Mouse (Mus musculus): ENCODE data around the gene Kctd12. TPM values are rescaled to one million over a fixed set of nuclear protein-coding genes. Genes with fewer than 3 reads are reported as not detected.

Gene Kctd12
- 10.8 and 12.7 TPM in 2 replicates for polyA plus RNA-seq (2014; fragmentation: Nextera tagmentation; extraction: Ambion mirVana)

- Histone ChIP-seq H3K4me3 (ENCODE audit: low read depth, low read length) (peak within 1 kb of the TSS; percentile 66), H3K4me2 (ENCODE audit: low read length) (peak within 1 kb of the TSS; percentile 98), H3K27ac (ENCODE audit: low read depth, low read length) (peak within 1 kb of the TSS; percentile 48; the same call in 1 of the 2 replicates), H3K36me3 (ENCODE audit: control insufficient read depth, insufficient read depth, low read length) (no peaks in the 10 kb centered on the region), H3K27me3 (replicated peaks; ENCODE audit: control insufficient read depth, insufficient read depth, low read length) (peaks cover 2% of the 10 kb centered on the region; the same call in 1 of the 2 replicates), H3K9ac (ENCODE audit: low read length) (peak within 1 kb of the TSS; percentile 74), H3K4me1 (ENCODE audit: control insufficient read depth, insufficient read depth, low read length) (peaks cover 3% of the 10 kb centered on the region), H3K9me3 (replicated peaks; ENCODE audit: control insufficient read depth, low read length) (no peaks in the 10 kb centered on the region)
- DNase-seq (ENCODE audit: low spot score) = peak; percentile 82
- peak; percentile 91 for ATAC-seq
- WGBS = 3% methylated on average over 56 of the region's 66 CpGs
These were observed at the start of gene Kctd12 for GRCm38 (mm10) chr14:102982627-102983540. Kctd12 (minus strand) TSS chr14:102982637.

GRCm38 (mm10) chr14:103029203-103029602 lies 46.8 kb upstream of the Kctd12 start:
- Histone ChIP-seq H3K9me3 (replicated peaks; ENCODE audit: control insufficient read depth, low read length) (no peaks in the 10 kb centered on the region), H3K4me2 (ENCODE audit: low read length) (no peak overlapping the region), H3K4me1 (ENCODE audit: control insufficient read depth, insufficient read depth, low read length) (no peaks in the 10 kb centered on the region), H3K27ac (ENCODE audit: low read depth, low read length) (no peak overlapping the region), H3K9ac (ENCODE audit: low read length) (no peak overlapping the region), H3K27me3 (replicated peaks; ENCODE audit: control insufficient read depth, insufficient read depth, low read length) (no peaks in the 10 kb centered on the region), H3K36me3 (ENCODE audit: control insufficient read depth, insufficient read depth, low read length) (no peaks in the 10 kb centered on the region), H3K4me3 (ENCODE audit: low read depth, low read length) (no peak overlapping the region)
- no peak for ATAC-seq
- no peak for DNase-seq (ENCODE audit: low spot score)
- 85% methylated on average over 2 of the region's 2 CpGs for WGBS

- no peak overlapping the region for H3K27ac ChIP-seq (ENCODE audit: low read depth, low read length)
- no peaks in the 10 kb centered on the region for H3K36me3 ChIP-seq (ENCODE audit: control insufficient read depth, insufficient read depth, low read length)
- no peak overlapping the region for H3K9ac ChIP-seq (ENCODE audit: low read length)
- no peaks in the 10 kb centered on the region for H3K4me1 ChIP-seq (ENCODE audit: control insufficient read depth, insufficient read depth, low read length)
- peak; percentile 41 for DNase-seq (ENCODE audit: low spot score)
- no peaks in the 10 kb centered on the region for H3K27me3 ChIP-seq (replicated peaks; ENCODE audit: control insufficient read depth, insufficient read depth, low read length)
- no peak overlapping the region for H3K4me3 ChIP-seq (ENCODE audit: low read depth, low read length)
- no peaks in the 10 kb centered on the region for H3K9me3 ChIP-seq (replicated peaks; ENCODE audit: control insufficient read depth, low read length)
- 24% methylated on average over 2 of the region's 2 CpGs for WGBS
- no peak overlapping the region for H3K4me2 ChIP-seq (ENCODE audit: low read length)
- ATAC-seq = no peak
These were observed 37.6 kb upstream of the Kctd12 start for GRCm38 (mm10) chr14:103020046-103020445.

GRCm38 (mm10) chr14:103017009-103017408 lies 34.6 kb upstream of the Kctd12 start:
- 78% methylated on average over 5 of the region's 5 CpGs for WGBS
- no peak for ATAC-seq
- no peak overlapping the region for H3K4me3 ChIP-seq (ENCODE audit: low read depth, low read length)
- H3K4me2 ChIP-seq (ENCODE audit: low read length) = no peak overlapping the region
- H3K4me1 ChIP-seq (ENCODE audit: control insufficient read depth, insufficient read depth, low read length) = no peaks in the 10 kb centered on the region
- H3K27ac ChIP-seq (ENCODE audit: low read depth, low read length) = no peak overlapping the region
- H3K27me3 ChIP-seq (replicated peaks; ENCODE audit: control insufficient read depth, insufficient read depth, low read length) = no peaks in the 10 kb centered on the region
- no peaks in the 10 kb centered on the region for H3K9me3 ChIP-seq (replicated peaks; ENCODE audit: control insufficient read depth, low read length)
- no peak for DNase-seq (ENCODE audit: low spot score)
- no peak overlapping the region for H3K9ac ChIP-seq (ENCODE audit: low read length)
- H3K36me3 ChIP-seq (ENCODE audit: control insufficient read depth, insufficient read depth, low read length) = no peaks in the 10 kb centered on the region

- Histone ChIP-seq H3K4me3 (ENCODE audit: low read depth, low read length) (no peak overlapping the region), H3K36me3 (ENCODE audit: control insufficient read depth, insufficient read depth, low read length) (no peaks in the 10 kb centered on the region), H3K27ac (ENCODE audit: low read depth, low read length) (no peak overlapping the region), H3K9me3 (replicated peaks; ENCODE audit: control insufficient read depth, low read length) (no peaks in the 10 kb centered on the region), H3K9ac (ENCODE audit: low read length) (no peak overlapping the region), H3K4me1 (ENCODE audit: control insufficient read depth, insufficient read depth, low read length) (no peaks in the 10 kb centered on the region), H3K27me3 (replicated peaks; ENCODE audit: control insufficient read depth, insufficient read depth, low read length) (no peaks in the 10 kb centered on the region), H3K4me2 (ENCODE audit: low read length) (no peak overlapping the region)
- 37% methylated on average over 4 of the region's 4 CpGs for WGBS
- ATAC-seq = peak; percentile 92
- peak; percentile 85 for DNase-seq (ENCODE audit: low spot score)
These were observed 30.2 kb upstream of the Kctd12 start for GRCm38 (mm10) chr14:103012563-103013150.

- no peaks in the 10 kb centered on the region for H3K27me3 ChIP-seq (replicated peaks; ENCODE audit: control insufficient read depth, insufficient read depth, low read length)
- no peaks in the 10 kb centered on the region for H3K36me3 ChIP-seq (ENCODE audit: control insufficient read depth, insufficient read depth, low read length)
- no peaks in the 10 kb centered on the region for H3K9me3 ChIP-seq (replicated peaks; ENCODE audit: control insufficient read depth, low read length)
- no peak overlapping the region for H3K4me2 ChIP-seq (ENCODE audit: low read length)
- H3K4me3 ChIP-seq (ENCODE audit: low read depth, low read length) = no peak overlapping the region
- no peaks in the 10 kb centered on the region for H3K4me1 ChIP-seq (ENCODE audit: control insufficient read depth, insufficient read depth, low read length)
- DNase-seq (ENCODE audit: low spot score) (peak; percentile 60), ATAC-seq (no peak)
- H3K27ac ChIP-seq (ENCODE audit: low read depth, low read length) = no peak overlapping the region
- WGBS = 30% methylated on average over 5 of the region's 5 CpGs
- H3K9ac ChIP-seq (ENCODE audit: low read length) = no peak overlapping the region
These were observed 29.3 kb upstream of the Kctd12 start for GRCm38 (mm10) chr14:103011782-103012181.

GRCm38 (mm10) chr14:103007737-103008136 lies 25.3 kb upstream of the Kctd12 start:
- H3K4me2 ChIP-seq (ENCODE audit: low read length) = no peak overlapping the region
- WGBS = 93% methylated on average over 4 of the region's 4 CpGs
- ATAC-seq = no peak
- no peaks in the 10 kb centered on the region for H3K4me1 ChIP-seq (ENCODE audit: control insufficient read depth, insufficient read depth, low read length)
- H3K4me3 ChIP-seq (ENCODE audit: low read depth, low read length) = no peak overlapping the region
- H3K36me3 ChIP-seq (ENCODE audit: control insufficient read depth, insufficient read depth, low read length) = no peaks in the 10 kb centered on the region
- DNase-seq (ENCODE audit: low spot score) = no peak
- no peak overlapping the region for H3K9ac ChIP-seq (ENCODE audit: low read length)
- no peaks in the 10 kb centered on the region for H3K9me3 ChIP-seq (replicated peaks; ENCODE audit: control insufficient read depth, low read length)
- no peaks in the 10 kb centered on the region for H3K27me3 ChIP-seq (replicated peaks; ENCODE audit: control insufficient read depth, insufficient read depth, low read length)
- no peak overlapping the region for H3K27ac ChIP-seq (ENCODE audit: low read depth, low read length)

GRCm38 (mm10) chr14:102994662-102995561 lies 12.5 kb upstream of the Kctd12 start:
- Histone ChIP-seq H3K4me2 (ENCODE audit: low read length) (no peak overlapping the region), H3K4me3 (ENCODE audit: low read depth, low read length) (no peak overlapping the region), H3K27ac (ENCODE audit: low read depth, low read length) (no peak overlapping the region), H3K9me3 (replicated peaks; ENCODE audit: control insufficient read depth, low read length) (no peaks in the 10 kb centered on the region), H3K4me1 (ENCODE audit: control insufficient read depth, insufficient read depth, low read length) (no peaks in the 10 kb centered on the region), H3K36me3 (ENCODE audit: control insufficient read depth, insufficient read depth, low read length) (no peaks in the 10 kb centered on the region), H3K9ac (ENCODE audit: low read length) (no peak overlapping the region), H3K27me3 (replicated peaks; ENCODE audit: control insufficient read depth, insufficient read depth, low read length) (no peaks in the 10 kb centered on the region)
- WGBS = 22% methylated on average over 6 of the region's 6 CpGs
- ATAC-seq = peak; percentile 86
- peak; percentile 89 for DNase-seq (ENCODE audit: low spot score)

Data from forebrain, embryonic 14.5 days (tissue).